Mouse (Mus musculus) mouse embryonic stem cell (cell line): ENCODE data around the gene Fmo5.

Source experiments
- in situ Hi-C, 2 experiments: fragments of 300-500 bp; cut with MboI; formaldehyde crosslinking; loops; 1 replicate in 1 of 2; 3 replicates in 1 of 2; pipeline ENCODE4 v1.14.3; 2019 to 2020; ENCODE audit warnings: low sequenced_read_pairs in 2 of 2, low pct_unique_long_range_greater_than_20kb in 1 of 2, mixed read lengths in 1 of 2; ENCODE audit not compliant: unreplicated experiment in 1 of 2

Fmo5 gene

GRCm38 (mm10) chr3:97628391-97629001, at the start of gene Fmo5:
TSS of gene Fmo5 (plus strand) at chr3:97628804.
- in situ Hi-C loops = no loop called here

- in situ Hi-C loops = loop anchor here in 1 of 2 experiments (10.0 kb wide), 1 partner anchor 51 kb away; no protein-coding TSS in a partner anchor
Measured at GRCm38 (mm10) chr3:97585383-97586160, 43.0 kb upstream of the Fmo5 start.

- in situ Hi-C loops = loop anchor here in 1 of 2 experiments (10.0 kb wide), 1 partner anchor 53 kb away; no protein-coding TSS in a partner anchor
Measured at GRCm38 (mm10) chr3:97587656-97588055, 40.9 kb upstream of the Fmo5 start.

- in situ Hi-C loops = no loop called here
Measured at GRCm38 (mm10) chr3:97590699-97591098, 37.9 kb upstream of the Fmo5 start.

GRCm38 (mm10) chr3:97593089-97593488, 35.5 kb upstream of the Fmo5 start:
- in situ Hi-C loops = no loop called here

- in situ Hi-C loops = no loop called here
Measured at GRCm38 (mm10) chr3:97594140-97594539, 34.5 kb upstream of the Fmo5 start.

GRCm38 (mm10) chr3:97595066-97595465, 33.5 kb upstream of the Fmo5 start:
- in situ Hi-C loops = no loop called here

- in situ Hi-C loops = no loop called here
Measured at GRCm38 (mm10) chr3:97596796-97597195, 31.8 kb upstream of the Fmo5 start.

GRCm38 (mm10) chr3:97600050-97600832, 28.4 kb upstream of the Fmo5 start:
- in situ Hi-C loops = no loop called here

GRCm38 (mm10) chr3:97609201-97609844, 19.3 kb upstream of the Fmo5 start:
- in situ Hi-C loops = no loop called here

GRCm38 (mm10) chr3:97609845-97610410, 18.7 kb upstream of the Fmo5 start, which contains the start of gene Chd1l:
TSS of gene Chd1l (minus strand) at chr3:97610203.
- in situ Hi-C loops = no loop called here

- in situ Hi-C loops = no loop called here
Measured at GRCm38 (mm10) chr3:97611021-97611420, 17.6 kb upstream of the Fmo5 start.

GRCm38 (mm10) chr3:97615154-97615553, 13.4 kb upstream of the Fmo5 start:
- in situ Hi-C loops = no loop called here

GRCm38 (mm10) chr3:97615933-97616332, 12.7 kb upstream of the Fmo5 start:
- in situ Hi-C loops = no loop called here

GRCm38 (mm10) chr3:97617091-97617825, 11.3 kb upstream of the Fmo5 start:
- in situ Hi-C loops = no loop called here

GRCm38 (mm10) chr3:97617899-97618298, 10.7 kb upstream of the Fmo5 start:
- in situ Hi-C loops = no loop called here

- in situ Hi-C loops = no loop called here
Measured at GRCm38 (mm10) chr3:97620657-97621056, 7.9 kb upstream of the Fmo5 start.

- in situ Hi-C loops = no loop called here
Measured at GRCm38 (mm10) chr3:97624611-97625010, 4.0 kb upstream of the Fmo5 start.
